Mouse (Mus musculus) cerebellum, postnatal 4 days (tissue): Measurements from ENCODE around the gene Trappc6a.

Source experiments
- DNase-seq, 2 experiments: peaks; one replicate each; pipeline ENCODE4 v3.0.0; 2022; ENCODE audit warnings: low spot score in 2 of 2, mixed read lengths in 1 of 2

Trappc6a gene

GRCm38 (mm10) chr7:19523757-19524419, 15.7 kb downstream of the Trappc6a start:
- peak in 1 of 2 experiments; percentile 67 for DNase-seq

- no peak for DNase-seq
These were observed 16.4 kb downstream of the Trappc6a start for GRCm38 (mm10) chr7:19524420-19525104.

GRCm38 (mm10) chr7:19525105-19525481, 16.9 kb downstream of the Trappc6a start:
- no peak for DNase-seq

GRCm38 (mm10) chr7:19531077-19531476, 22.9 kb downstream of the Trappc6a start:
- DNase-seq = no peak

GRCm38 (mm10) chr7:19532240-19532639, 24.0 kb downstream of the Trappc6a start:
- no peak for DNase-seq

GRCm38 (mm10) chr7:19534676-19535075, 26.5 kb downstream of the Trappc6a start:
- DNase-seq = no peak

GRCm38 (mm10) chr7:19540771-19541566, 32.8 kb downstream of the Trappc6a start:
- no peak for DNase-seq

GRCm38 (mm10) chr7:19541681-19542154, 33.5 kb downstream of the Trappc6a start:
- DNase-seq = no peak

- DNase-seq = peak in 1 of 2 experiments; percentile 66
These were observed 34.0 kb downstream of the Trappc6a start for GRCm38 (mm10) chr7:19542155-19542691.

- DNase-seq = no peak
These were observed 35.4 kb downstream of the Trappc6a start for GRCm38 (mm10) chr7:19543584-19543983.

- no peak for DNase-seq
These were observed 37.8 kb downstream of the Trappc6a start for GRCm38 (mm10) chr7:19546007-19546406.

GRCm38 (mm10) chr7:19547344-19547969, 39.3 kb downstream of the Trappc6a start:
- no peak for DNase-seq

GRCm38 (mm10) chr7:19549394-19549793, 41.2 kb downstream of the Trappc6a start:
- DNase-seq = no peak

- no peak for DNase-seq
These were observed 43.4 kb downstream of the Trappc6a start for GRCm38 (mm10) chr7:19551634-19552033.

GRCm38 (mm10) chr7:19552443-19552842, 44.2 kb downstream of the Trappc6a start:
- DNase-seq = no peak

- no peak for DNase-seq
These were observed 46.0 kb downstream of the Trappc6a start for GRCm38 (mm10) chr7:19554168-19554567.

- no peak for DNase-seq
These were observed 48.9 kb downstream of the Trappc6a start for GRCm38 (mm10) chr7:19557086-19557485.

GRCm38 (mm10) chr7:19557982-19558900, 50.0 kb downstream of the Trappc6a start:
- DNase-seq = no peak

- DNase-seq = no peak
These were observed 50.8 kb downstream of the Trappc6a start for GRCm38 (mm10) chr7:19558965-19559364.

- DNase-seq = no peak
These were observed 52.5 kb downstream of the Trappc6a start for GRCm38 (mm10) chr7:19560491-19561260.
